Mouse (Mus musculus) brain, embryonic 14.5 days (tissue): ENCODE measurements around the gene Bcr.

Source experiments
- CTCF ChIP-seq: fragments of 200-500 bp; IDR thresholded peaks from 2 replicates; pipeline ENCODE4 v1.5.1; 2012; ENCODE audit warnings: inconsistent platforms, mild to moderate bottlenecking, moderate library complexity, borderline replicate concordance; ENCODE audit not compliant: insufficient read depth, insufficient read length; ENCODE audit errors: extremely low read depth
- POLR2A ChIP-seq: fragments of 200-500 bp; IDR thresholded peaks from 2 replicates; pipeline ENCODE4 v1.6.1; 2012; ENCODE audit warnings: mild to moderate bottlenecking, inconsistent platforms, borderline replicate concordance; ENCODE audit not compliant: poor library complexity, insufficient read depth, insufficient read length, severe bottlenecking; ENCODE audit errors: extremely low read depth

GRCm38 (mm10) chr10:75044459-75044858 lies 15.9 kb upstream of the Bcr start:
- TF ChIP-seq POLR2A, result no peak
- no peak for TF ChIP-seq CTCF
